Mouse (Mus musculus): Measurements from ENCODE around the gene Smarcal1.
A peak's percentile ranks its signal among the peaks of the same experiment; 100 is the strongest.

The Smarcal1 gene

DNA sequence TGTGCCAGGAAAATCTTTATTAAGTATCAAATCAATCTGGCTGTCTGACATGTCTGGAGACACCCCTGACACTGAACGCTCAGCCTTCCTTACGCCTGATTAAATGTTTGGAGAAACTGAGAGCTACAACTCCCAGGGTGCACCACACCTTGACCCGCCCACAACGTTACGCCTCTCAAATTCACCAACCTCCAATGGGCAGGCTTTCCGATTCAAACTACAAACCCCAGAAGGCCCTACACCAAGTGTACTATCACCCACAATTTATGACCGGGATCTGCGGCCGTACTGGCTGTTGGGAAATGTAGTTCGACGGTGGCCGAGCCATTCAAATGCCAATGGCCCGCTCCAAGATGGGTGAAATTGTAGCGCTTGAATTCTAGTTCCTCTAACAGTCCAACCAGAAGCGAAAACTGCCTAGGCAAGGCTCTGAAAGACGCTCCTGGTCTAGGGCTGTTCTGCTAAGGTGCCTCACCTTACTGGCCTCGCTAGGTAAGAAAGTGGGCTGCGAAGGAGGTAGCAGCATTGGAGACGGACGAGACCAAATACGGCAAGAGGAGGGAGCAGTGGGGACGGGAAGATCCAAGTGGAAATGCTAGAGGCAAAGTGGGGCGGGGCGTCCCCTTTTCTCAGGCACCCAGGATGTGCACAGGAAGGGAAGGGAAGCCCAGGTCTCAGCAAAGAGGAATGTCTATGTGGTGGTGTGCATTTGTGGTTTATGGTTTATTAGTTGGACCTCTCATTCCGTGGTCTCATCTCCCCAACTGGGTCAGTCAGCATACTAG is at the start of gene Smarcal1:
Gene Smarcal1 (plus strand): TSS at position 305 of the 785 bp plus-strand sequence.
- DNase-seq (ENCODE audit: low spot score): peak; percentile 96

DNA sequence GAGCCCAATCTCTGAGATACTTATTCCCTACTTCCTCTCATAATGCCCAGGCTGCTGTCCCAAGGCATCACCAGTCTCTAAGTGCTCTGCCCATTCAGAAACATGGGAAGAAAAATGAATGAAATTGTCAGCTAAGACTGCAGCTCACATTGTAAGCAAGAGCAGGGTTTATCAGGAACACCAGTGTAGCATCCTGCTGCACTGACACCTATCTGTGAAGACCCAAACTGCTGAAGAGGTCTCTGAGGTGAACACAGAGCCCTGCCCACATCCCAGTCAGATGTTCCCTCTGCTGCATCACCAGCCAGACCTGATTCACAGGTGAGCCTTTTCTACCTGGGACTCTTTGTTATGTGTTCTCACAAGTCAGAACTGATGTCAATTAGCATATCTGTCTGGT is 49.6 kb upstream of the Smarcal1 start:
- DNase-seq (ENCODE audit: low spot score): peak; percentile 48

DNA sequence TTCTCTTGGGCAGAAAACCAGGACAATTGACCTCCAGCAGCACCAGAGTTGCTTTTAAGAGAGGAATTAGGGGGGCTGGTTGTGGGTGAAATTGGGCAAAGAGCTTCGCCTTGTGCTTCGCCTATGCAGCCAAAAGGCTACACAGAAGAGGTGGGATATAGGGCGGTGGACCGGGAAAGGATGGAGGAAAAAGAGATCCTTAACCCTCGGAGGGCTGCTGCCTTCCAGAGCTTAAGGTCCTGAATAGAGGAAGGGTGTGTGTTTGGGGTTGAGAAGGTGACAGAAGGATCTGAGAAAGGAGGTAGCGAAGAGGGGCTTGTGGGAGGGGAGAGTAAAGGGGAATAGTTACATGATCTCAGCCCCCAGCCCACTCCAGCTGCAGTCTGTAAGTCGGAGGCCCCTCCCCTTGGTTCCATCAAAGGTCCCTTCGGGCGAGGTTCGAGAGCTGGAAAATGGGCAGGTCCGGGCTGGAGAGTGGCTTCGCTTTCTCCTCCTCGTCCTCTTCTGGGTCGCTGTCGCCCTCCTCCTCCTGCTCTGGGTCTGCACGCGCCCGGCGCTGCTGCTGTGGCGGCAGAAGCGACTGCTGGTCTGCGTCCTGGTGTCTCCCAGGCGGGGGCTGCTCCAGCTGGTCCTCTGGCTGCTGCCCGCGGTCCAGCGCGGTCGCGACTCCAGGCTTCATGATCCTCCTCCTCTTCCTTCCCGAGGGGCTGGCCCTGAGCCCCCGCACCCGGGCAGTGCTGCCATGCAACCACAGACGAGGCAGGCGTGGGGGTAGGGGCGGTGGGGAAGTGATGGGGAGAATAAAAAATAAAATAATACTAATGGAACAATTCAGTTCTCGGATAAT is 47.1 kb upstream of the Smarcal1 start:
- peak; percentile 61 for DNase-seq (ENCODE audit: low spot score)

- DNase-seq (ENCODE audit: low spot score): peak; percentile 90
These were observed 46.3 kb upstream of the Smarcal1 start, which contains the start of gene March4 for GRCm38 (mm10) chr1:72536611-72537351. TSS of gene March4 (minus strand) at chr1:72536930.

DNA sequence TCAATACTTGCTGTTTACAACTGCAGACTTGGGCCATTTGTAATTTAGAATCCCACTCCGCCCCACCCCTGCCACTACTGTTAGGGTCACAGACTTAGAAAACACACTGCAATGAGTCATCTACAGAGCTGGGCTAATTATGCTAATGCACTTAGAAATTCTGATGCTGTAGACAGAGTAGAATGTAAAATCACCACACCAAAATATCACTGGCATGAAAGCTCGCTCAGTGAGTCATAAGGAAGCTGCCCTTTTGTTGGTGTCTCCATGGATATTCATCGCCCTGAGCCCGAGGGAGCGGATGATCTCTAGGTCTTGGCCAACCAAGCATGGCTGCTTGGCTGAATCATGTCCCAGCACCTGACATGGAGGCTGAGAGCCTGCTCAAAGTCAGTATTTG is 44.8 kb upstream of the Smarcal1 start:
- peak; percentile 51 for DNase-seq (ENCODE audit: low spot score)

- DNase-seq (ENCODE audit: low spot score): no peak
These were observed 32.7 kb upstream of the Smarcal1 start for GRCm38 (mm10) chr1:72550317-72550716.

GRCm38 (mm10) chr1:72556471-72556870 is 26.6 kb upstream of the Smarcal1 start:
- DNase-seq (ENCODE audit: low spot score): peak; percentile 32

GRCm38 (mm10) chr1:72558625-72559024 is 24.4 kb upstream of the Smarcal1 start:
- no peak for DNase-seq (ENCODE audit: low spot score)

DNA sequence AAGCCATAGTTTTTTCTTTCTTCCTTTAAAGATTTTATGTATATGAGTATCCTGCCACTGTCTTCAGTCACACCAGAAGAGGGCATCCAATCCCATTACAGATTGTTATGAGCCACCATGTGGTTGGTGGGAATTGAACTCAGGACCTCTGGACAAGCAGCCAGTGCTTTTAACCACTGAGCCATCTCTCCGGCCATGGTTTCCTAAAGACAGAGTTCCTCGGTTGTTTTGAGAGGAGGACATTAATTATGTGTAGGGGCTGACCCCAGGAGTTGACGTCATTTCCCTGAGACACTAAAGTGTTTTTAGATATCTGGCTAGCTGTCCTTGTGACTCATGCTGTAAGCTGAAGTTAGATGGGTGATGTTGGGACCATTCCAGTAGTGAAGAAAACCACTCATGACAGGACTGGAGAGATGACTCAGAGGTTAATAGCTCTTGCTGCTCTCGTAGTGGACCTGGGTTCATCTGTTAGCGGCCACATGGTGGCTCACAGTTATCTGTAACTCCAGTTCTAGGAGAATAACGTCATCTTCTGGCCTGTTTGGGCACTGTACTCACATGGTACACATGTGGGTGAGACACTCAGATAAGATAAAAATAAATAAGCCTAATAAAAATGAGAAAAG is 18.6 kb upstream of the Smarcal1 start:
- DNase-seq (ENCODE audit: low spot score): no peak

- DNase-seq (ENCODE audit: low spot score): no peak
These were observed 16.0 kb upstream of the Smarcal1 start for GRCm38 (mm10) chr1:72567056-72567455.

- DNase-seq (ENCODE audit: low spot score): no peak
These were observed 14.3 kb upstream of the Smarcal1 start for GRCm38 (mm10) chr1:72568725-72569124.

GRCm38 (mm10) chr1:72574047-72574446 is 9.0 kb upstream of the Smarcal1 start:
- DNase-seq (ENCODE audit: low spot score): no peak

GRCm38 (mm10) chr1:72574608-72575007 is 8.4 kb upstream of the Smarcal1 start:
- no peak for DNase-seq (ENCODE audit: low spot score)

GRCm38 (mm10) chr1:72575121-72575520 is 7.9 kb upstream of the Smarcal1 start:
- DNase-seq (ENCODE audit: low spot score): no peak

DNA sequence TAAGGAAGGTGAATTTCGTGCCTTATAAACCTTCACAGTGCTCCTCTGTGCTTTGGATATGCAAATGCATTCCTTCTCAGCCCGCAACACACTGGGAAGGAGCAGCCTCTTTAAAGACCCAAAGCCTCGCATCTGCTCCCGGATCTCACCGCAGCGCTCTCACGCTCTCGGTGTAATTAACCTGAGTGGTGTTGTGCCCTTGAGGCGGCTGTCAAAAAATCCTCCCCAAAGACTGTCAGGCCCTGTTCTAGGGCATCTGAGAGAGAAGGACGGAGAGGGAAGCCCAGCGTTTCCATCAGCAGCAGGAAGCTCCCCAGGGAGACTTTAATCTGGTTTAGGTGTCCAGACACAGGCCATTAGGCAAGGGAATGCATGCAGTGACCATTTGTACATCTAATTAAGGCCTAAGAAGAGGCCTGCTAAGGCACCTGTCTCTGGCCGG is 5.5 kb upstream of the Smarcal1 start:
- peak; percentile 95 for DNase-seq (ENCODE audit: low spot score)

DNA sequence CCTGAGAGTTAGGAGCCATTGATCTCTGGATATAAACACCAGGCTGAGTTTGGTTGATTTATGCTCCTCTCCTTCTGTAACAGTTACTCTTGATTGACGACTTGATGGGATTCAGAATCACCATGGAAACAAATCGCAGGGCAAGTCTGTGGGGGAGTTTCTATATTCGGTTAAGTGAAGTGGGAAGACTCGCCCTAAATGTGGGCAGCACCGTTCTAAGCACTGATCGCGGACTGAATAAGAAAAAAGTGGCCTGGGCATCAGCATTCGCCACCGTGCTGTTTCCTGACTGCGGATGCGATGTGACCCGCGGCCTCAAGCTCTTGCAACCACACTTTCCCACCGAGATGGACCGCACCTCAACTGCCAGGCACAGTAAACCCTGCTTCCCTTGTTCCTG is 4.7 kb upstream of the Smarcal1 start:
- DNase-seq (ENCODE audit: low spot score): no peak

DNA sequence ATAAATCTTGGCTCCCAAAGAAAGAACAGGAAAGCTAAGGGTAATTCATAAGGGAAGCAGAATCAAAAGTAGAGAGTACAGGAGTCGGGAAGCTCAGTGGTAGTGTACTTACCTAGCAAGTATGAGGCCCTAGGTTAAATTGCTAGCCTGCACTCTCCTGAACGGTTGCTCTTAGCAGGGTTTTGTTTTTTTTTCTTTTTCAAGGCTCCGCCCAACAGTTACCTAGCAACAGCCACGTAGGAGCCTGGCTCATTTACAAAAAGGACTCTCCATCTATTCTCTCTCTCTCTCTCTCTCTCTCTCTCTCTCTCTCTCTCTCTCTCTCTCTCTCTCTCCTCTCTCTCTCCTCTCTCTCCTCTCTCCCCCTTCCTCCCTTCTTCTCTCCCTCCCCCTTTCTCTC is 4.2 kb upstream of the Smarcal1 start:
- no peak for DNase-seq (ENCODE audit: low spot score)

DNA sequence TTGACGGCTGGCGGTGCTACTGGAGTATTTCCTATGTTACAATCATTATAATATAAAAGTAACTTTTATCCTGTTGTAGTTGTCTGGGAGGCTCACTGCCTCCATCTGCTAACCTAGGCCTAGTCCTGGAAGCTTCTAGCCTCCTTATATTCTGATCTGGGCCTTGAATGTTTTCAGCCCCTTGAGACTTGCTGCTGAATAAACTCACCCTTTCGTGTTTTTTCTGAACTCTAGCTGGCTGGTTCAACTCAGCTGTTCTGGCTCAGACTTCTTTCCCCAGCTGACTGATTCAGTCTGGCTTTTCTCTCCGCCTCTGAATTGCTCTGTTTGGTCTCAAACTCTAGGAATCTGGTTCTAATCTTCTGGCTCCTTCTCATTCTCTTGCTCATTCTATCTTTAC is 855 bp downstream of the Smarcal1 start:
- DNase-seq (ENCODE audit: low spot score): no peak

- DNase-seq (ENCODE audit: low spot score): no peak
These were observed 3.2 kb downstream of the Smarcal1 start for GRCm38 (mm10) chr1:72585971-72586875.

GRCm38 (mm10) chr1:72587532-72587931 is 4.5 kb downstream of the Smarcal1 start:
- DNase-seq (ENCODE audit: low spot score): no peak

- DNase-seq (ENCODE audit: low spot score): no peak
These were observed 5.7 kb downstream of the Smarcal1 start for GRCm38 (mm10) chr1:72588763-72589162.

All from MN1 (cell line).